Mouse (Mus musculus) liver, embryonic 12.5 days (tissue): ENCODE measurements at regions not wholly inside any gene's neighbourhood (a gene's known extent, or its start where the extent isn't known, plus 50 kb on each side); places are given as distances from the start of the nearest gene placed in this dataset.

Experiments used
- ATAC-seq: fragments of 200-750 bp; cut with Nextera tagmentation; 2 replicates; pipeline ENCODE4 v1.8.0; 2017; ENCODE audit warnings: moderate number of reproducible peaks, mild to moderate bottlenecking, moderate library complexity
- H3K27ac ChIP-seq: fragments of 300-500 bp; sonication (generic); 2 replicates; pipeline ENCODE4 v1.5.1; 2016; ENCODE audit warnings: mild to moderate bottlenecking
- H3K27me3 ChIP-seq: fragments of 300-500 bp; sonication (generic); replicated peaks from 2 replicates; pipeline ENCODE4 v1.6.1; 2016; ENCODE audit warnings: mild to moderate bottlenecking, moderate library complexity
- H3K36me3 ChIP-seq: fragments of 300-500 bp; sonication (generic); 2 replicates; pipeline ENCODE4 v1.6.1; 2016; ENCODE audit warnings: mild to moderate bottlenecking, moderate library complexity
- H3K4me1 ChIP-seq: fragments of 300-500 bp; sonication (generic); 2 replicates; pipeline ENCODE4 v1.6.1; 2016
- H3K4me2 ChIP-seq: fragments of 300-500 bp; sonication (generic); 2 replicates; pipeline ENCODE4 v1.6.1; 2016; ENCODE audit warnings: mild to moderate bottlenecking, moderate library complexity
- H3K4me3 ChIP-seq: fragments of 300-500 bp; sonication (generic); 2 replicates; pipeline ENCODE4 v1.5.1; 2016; ENCODE audit warnings: mild to moderate bottlenecking, moderate library complexity
- H3K9ac ChIP-seq: fragments of 300-500 bp; sonication (generic); 2 replicates; pipeline ENCODE4 v1.6.1; 2016; ENCODE audit warnings: mild to moderate bottlenecking, moderate library complexity
- H3K9me3 ChIP-seq: fragments of 300-500 bp; sonication (generic); replicated peaks from 2 replicates; pipeline ENCODE4 v1.6.1; 2016; ENCODE audit warnings: mild to moderate bottlenecking, moderate library complexity
- WGBS: fragments of 180-500 bp; shearing (Covaris S2); methylation state at CpG from one replicate; pipeline ENCODE4 v1.1.7; 2016; ENCODE audit not compliant: insufficient replicate concordance; 5-methylcytosine and 5-hydroxymethylcytosine counted together

DNA sequence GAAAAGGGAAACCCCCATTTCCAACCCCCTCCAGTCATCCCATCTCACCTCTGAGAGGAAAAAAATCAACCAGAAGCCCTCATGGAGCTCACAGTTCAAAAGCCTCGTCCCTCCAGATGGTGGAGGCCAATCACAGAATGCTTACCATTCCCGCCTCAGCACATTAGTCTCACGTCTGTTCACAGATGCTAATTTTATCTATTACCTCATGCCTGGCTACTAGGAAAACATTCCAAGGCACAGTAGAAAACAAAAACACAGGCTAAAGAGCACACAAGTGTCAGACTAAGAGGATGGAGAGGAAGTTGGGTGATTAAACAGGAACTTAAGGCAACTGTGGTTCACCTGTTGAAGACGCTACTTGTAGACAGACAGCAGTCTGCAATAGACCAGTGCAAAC, 54.4 kb upstream of the Vldlr start:
- 57% methylated on average over 4 of the region's 4 CpGs for WGBS
- Histone ChIP-seq H3K27ac (no peak overlapping the region), H3K27me3 (no peaks in the 10 kb centered on the region), H3K9me3 (no peaks in the 10 kb centered on the region), H3K4me3 (no peak overlapping the region), H3K9ac (no peak overlapping the region), H3K4me2 (no peak overlapping the region), H3K36me3 (no peaks in the 10 kb centered on the region), H3K4me1 (no peaks in the 10 kb centered on the region)
- ATAC-seq = no peak
